Comparison of ENCODE assay signal across 17 mouse cellular contexts in the genomic region with DNA sequence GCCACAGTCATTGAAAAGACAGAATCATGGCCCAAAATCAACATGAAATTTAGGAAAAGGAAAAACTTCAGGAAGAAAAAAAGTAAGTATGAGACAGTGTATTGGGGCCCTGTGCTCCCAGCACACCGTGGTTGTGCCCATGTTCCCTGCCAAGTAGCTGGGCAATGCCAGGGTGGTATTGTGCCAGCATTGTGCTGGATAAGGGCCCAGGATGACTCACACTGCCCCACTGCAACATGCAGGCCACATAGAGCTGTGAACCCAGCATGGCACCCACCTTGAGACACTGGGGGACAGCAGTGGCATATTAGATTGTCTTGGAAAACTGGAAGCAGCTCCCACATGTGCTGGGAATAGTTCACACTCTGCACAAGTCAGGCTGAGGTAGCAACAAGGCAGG.
DNase-seq lines count a peak whose midpoint lies in the region.
"Had no signal": no experiment of that assay in that cellular context is flagged by ENCODE, and none has a peak within 500 bp of the region (broad histone marks: within the 10 kb centered on the region; RNA-seq: fewer than 3 reads in every experiment).

No protein-coding gene starts in this region.

- DNase-seq in cerebellum, adult 18-20 months: peak; percentile 38 to 46
- no peak for DNase-seq in cerebellum, adult 11-12 months
- DNase-seq in 3134 (ENCODE audit: extremely low read depth, insufficient read length, low spot score) (peak; percentile 20), MN1 (ENCODE audit: low spot score) (peak; percentile 9)
- DNase-seq in brain, adult 2 months (ENCODE audit: low read depth, low spot score): peak; percentile 44
- no peak for DNase-seq in thymus, postnatal 10 days (ENCODE audit: low spot score in 2 of 2)
- DNase-seq in lung, postnatal 36 days: no peak
- no peak for DNase-seq in frontal cortex, postnatal 10 days (ENCODE audit: low spot score in 2 of 2)
- DNase-seq: forebrain, postnatal 0 days; gastrocnemius, postnatal 14 days; heart, adult 11 months; kidney, adult 18-20 months; kidney, postnatal 25 days; liver, postnatal 0 days; midbrain, embryonic 14.5 days; right cerebral cortex, postnatal 25 days; thymus, postnatal 14 days had no signal

Comparison
In these comparisons a context has a peak if more than half of its experiments do, and no peak if none do; other contexts are left out.
1. DNase-seq: peak in cerebellum, adult 18-20 months (2 of 2), 3134 (single experiment), MN1 (single experiment) and brain, adult 2 months (single experiment); none in cerebellum, adult 11-12 months (single experiment), thymus, postnatal 10 days (0 of 2), lung, postnatal 36 days (single experiment) and frontal cortex, postnatal 10 days (0 of 2).